Mouse (Mus musculus): ENCODE data around the gene Odf3l1.

DNA sequence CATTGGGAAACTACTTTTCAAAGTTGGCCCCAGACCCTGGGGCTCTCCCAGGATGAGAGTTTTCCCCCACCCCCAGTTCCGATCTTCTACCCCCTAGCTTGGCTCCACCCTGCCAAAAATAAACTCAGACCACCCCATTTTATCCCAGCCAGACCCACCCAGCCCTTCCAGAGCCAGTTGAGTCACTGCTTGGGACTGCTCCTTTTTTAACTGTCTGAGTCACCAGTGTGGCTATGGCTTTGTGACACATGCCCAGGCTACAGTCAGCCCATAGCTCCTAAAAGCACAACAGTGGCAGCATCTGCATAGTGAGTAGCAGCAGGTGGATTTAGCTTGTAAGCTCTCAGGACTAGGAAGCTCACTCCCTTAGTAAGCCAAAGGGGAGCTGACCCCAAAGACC is 8.6 kb upstream of the Odf3l1 start:
- no peak for TF ChIP-seq TAL1 (IDR thresholded peaks at IDR 0.05; ENCODE audit: low read length)
- no peak for TF ChIP-seq GATA1 (IDR thresholded peaks at IDR 0.05; ENCODE audit: low read length)

Data from erythroblast, embryonic 14.5 days (primary cell).